Comparison of ENCODE assay signal across 14 mouse cellular contexts in the genomic region with DNA sequence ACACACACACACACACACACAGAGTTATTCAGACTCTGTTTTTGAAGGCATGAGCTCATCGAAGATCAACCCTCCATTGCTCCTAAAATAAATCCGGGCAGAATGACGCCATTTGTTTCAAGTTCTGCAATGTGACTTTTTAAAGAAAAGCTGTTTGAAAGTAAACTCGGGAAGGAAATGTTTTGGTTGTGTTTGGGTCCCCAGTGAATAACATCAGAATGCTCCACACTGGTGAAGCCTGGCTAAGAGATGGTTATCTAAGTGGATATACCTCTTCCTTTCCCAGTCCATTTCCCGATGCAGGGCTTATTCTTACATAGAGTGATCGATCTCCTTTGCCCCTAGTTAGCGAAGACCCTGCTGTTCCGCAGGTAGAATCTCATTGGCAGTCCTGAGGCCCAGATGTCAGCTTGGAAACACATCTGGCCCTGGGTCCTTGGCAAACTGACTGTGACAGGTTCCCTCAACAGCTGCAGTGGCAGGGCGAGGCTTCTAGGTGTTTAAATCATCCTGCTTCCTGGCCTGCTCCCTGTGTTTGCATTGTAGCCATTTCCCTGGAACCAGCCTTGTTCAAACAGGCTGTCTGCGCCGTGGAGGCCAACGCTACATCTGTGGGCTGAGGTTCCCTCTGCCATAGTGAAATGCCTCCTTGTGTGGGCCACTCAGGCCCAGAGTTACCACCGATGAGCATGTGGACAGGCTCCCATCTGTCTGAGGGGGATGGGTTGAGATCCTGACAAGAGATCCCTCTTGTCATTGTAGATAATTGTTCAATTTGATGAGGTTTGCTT.
DNase-seq lines count a peak whose midpoint lies in the region; ATAC-seq lines count a peak whose summit lies in the region.
"Had no signal": no experiment of that assay in that cellular context is flagged by ENCODE, and none has a peak within 500 bp of the region (broad histone marks: within the 10 kb centered on the region; RNA-seq: fewer than 3 reads in every experiment).

No protein-coding gene starts in this region.

- no peaks in the 10 kb centered on the region for H3K9me3 ChIP-seq in limb, embryonic 13.5 days
- H3K9me3 ChIP-seq in limb, embryonic 10.5 days (replicated peaks): no peaks in the 10 kb centered on the region
- H3K9me3 ChIP-seq: embryonic facial prominence, embryonic 12.5 days had no signal

- no peak overlapping the region for H3K9ac ChIP-seq in limb, embryonic 13.5 days
- H3K9ac ChIP-seq: embryonic facial prominence, embryonic 12.5 days; liver, embryonic 14.5 days had no signal

- peaks cover 15% of the 10 kb centered on the region for H3K4me1 ChIP-seq in limb, embryonic 13.5 days
- H3K4me1 ChIP-seq in limb, embryonic 10.5 days: peaks cover 11% of the 10 kb centered on the region; the same call in 1 of the 2 replicates
- H3K4me1 ChIP-seq: embryonic facial prominence, embryonic 12.5 days; megakaryocyte, embryonic 14.5 days had no signal

- no peaks in the 10 kb centered on the region for H3K27me3 ChIP-seq in limb, embryonic 13.5 days
- H3K27me3 ChIP-seq in limb, embryonic 10.5 days (ENCODE audit: low read depth, poor library complexity, severe bottlenecking): no peaks in the 10 kb centered on the region
- H3K27me3 ChIP-seq: embryonic facial prominence, embryonic 12.5 days; megakaryocyte, embryonic 14.5 days had no signal

- ATAC-seq in limb, embryonic 13.5 days (ENCODE audit: low FRiP score, low read depth): peak; percentile 54; the same call in 1 of the 2 replicates

- H3K36me3 ChIP-seq in limb, embryonic 13.5 days: no peaks in the 10 kb centered on the region
- H3K36me3 ChIP-seq in limb, embryonic 10.5 days: no peaks in the 10 kb centered on the region
- H3K36me3 ChIP-seq: embryonic facial prominence, embryonic 12.5 days had no signal

- no peak overlapping the region for H3K4me2 ChIP-seq in limb, embryonic 13.5 days (replicated peaks)
- H3K4me2 ChIP-seq: embryonic facial prominence, embryonic 12.5 days had no signal

- H3K4me3 ChIP-seq in limb, embryonic 13.5 days: no peak overlapping the region
- no peak overlapping the region for H3K4me3 ChIP-seq in limb, embryonic 10.5 days
- H3K4me3 ChIP-seq: embryonic facial prominence, embryonic 12.5 days; megakaryocyte, embryonic 14.5 days had no signal

- peak; percentile 18 for DNase-seq in embryo, embryonic 10 days (ENCODE audit: low spot score)
- no peak for DNase-seq in embryo, embryonic 10.5 days (ENCODE audit: low spot score)
- DNase-seq in limb, embryonic 10.5 days (ENCODE audit: low spot score): no peak
- DNase-seq in ZHBTc4 (ENCODE audit: low read depth, low spot score): peak; percentile 9
- peak; percentile 17 to 32 for DNase-seq in lung, postnatal 4 days
- DNase-seq in right cerebral cortex, adult 2 months (ENCODE audit: low spot score in 2 of 2): no peak
- DNase-seq in c-Kit-positive CD71-positive TER-119-positive erythroid progenitor cells, embryonic 14.5 days (ENCODE audit: low spot score): no peak
- DNase-seq: adrenal gland, postnatal 10 days; cerebellum, adult 9-11 months; left cerebral cortex, postnatal 4 days had no signal

- WGBS in limb, embryonic 13.5 days: 68% methylated on average over 13 of the region's 13 CpGs
- 81% methylated on average over 13 of the region's 13 CpGs for WGBS in limb, embryonic 10.5 days

- no peak overlapping the region for H3K27ac ChIP-seq in limb, embryonic 13.5 days
- H3K27ac ChIP-seq in limb, embryonic 10.5 days: no peak overlapping the region
- H3K27ac ChIP-seq: embryonic facial prominence, embryonic 12.5 days; liver, embryonic 14.5 days had no signal

Comparison
In these comparisons a context has a peak if more than half of its experiments do, and no peak if none do; other contexts are left out.
1. DNase-seq: peak in embryo, embryonic 10 days (single experiment), ZHBTc4 (single experiment) and lung, postnatal 4 days (2 of 2); none in embryo, embryonic 10.5 days (single experiment), limb, embryonic 10.5 days (single experiment), right cerebral cortex, adult 2 months (0 of 2) and c-Kit-positive CD71-positive TER-119-positive erythroid progenitor cells, embryonic 14.5 days (single experiment).